Mouse (Mus musculus): ENCODE results near the gene Pcgf2. TPM values are rescaled to one million over a fixed set of nuclear protein-coding genes. Genes with fewer than 3 reads are reported as not detected.

The Pcgf2 gene
- total and polyA plus RNA-seq, 3 experiments = 0.99 to 19.5 (median 5.6) TPM

- Histone ChIP-seq H3K27ac (ENCODE audit: insufficient read depth, low read depth) (peak overlapping the region; percentile 51; the same call in 1 of the 2 replicates), H3K9me3 (replicated peaks; ENCODE audit: low read length) (peaks cover 5% of the 10 kb centered on the region), H3K4me3 (replicated peaks in 1 of 3; ENCODE audit: low read depth in 2 of 3, low read length in 2 of 3, poor library complexity in 1 of 3) (peak overlapping the region; percentile 82 to 96 (median 82)), H3K4me2 (ENCODE audit: insufficient read depth, low read depth, poor library complexity, severe bottlenecking) (peak overlapping the region; percentile 85), H3K9ac (ENCODE audit: insufficient read depth, low read depth) (peak overlapping the region; percentile 89), H3K4me1 (ENCODE audit: control insufficient read depth in 1 of 2, insufficient read depth in 2 of 2) (peaks cover 9 to 27% of the 10 kb centered on the region in 2 experiments), H3K36me3 (replicated peaks in 1 of 2; ENCODE audit: control insufficient read depth in 1 of 2, insufficient read depth in 1 of 2, low read length in 1 of 2) (peaks cover 39 to 46% of the 10 kb centered on the region in 2 experiments), H3K79me2 (replicated peaks; ENCODE audit: control insufficient read depth, extremely low read depth, insufficient read depth, poor library complexity, severe bottlenecking) (peaks cover 44% of the 10 kb centered on the region), H3K27me3 (replicated peaks) (no peaks in the 10 kb centered on the region)
- DNase-seq (ENCODE audit: extremely low read depth) = no peak
- dilution Hi-C loops (cut with MboI; ENCODE audit: extremely low pct_ligation_motif_present, extremely low pct_unique_long_range_greater_than_20kb, low sequenced_read_pairs) = no loop called here
- TF ChIP-seq NRF1 (IDR thresholded peaks at IDR 0.05; ENCODE audit: low read depth, low read length) = no peak
- TF ChIP-seq MAX (IDR thresholded peaks at IDR 0.05; ENCODE audit: low read length) = no peak
- TF ChIP-seq USF2 (conservative IDR thresholded peaks at IDR 0.05; ENCODE audit: low read depth, low read length) = no peak
- TF ChIP-seq RCOR1 (conservative IDR thresholded peaks at IDR 0.05; ENCODE audit: low read depth, low read length) = no peak
- no peak for TF ChIP-seq ZMIZ1 (IDR thresholded peaks at IDR 0.05; ENCODE audit: low read depth, low read length)
- TF ChIP-seq RAD21 (IDR thresholded peaks at IDR 0.05; ENCODE audit: low read depth, low read length) = no peak
- peak; percentile 16; the same call in 1 of the 2 replicates for TF ChIP-seq MXI1 (IDR thresholded peaks at IDR 0.05; ENCODE audit: low read depth, low read length)
- peak; percentile 12; the same call in 1 of the 2 replicates for TF ChIP-seq SIN3A (IDR thresholded peaks at IDR 0.05; ENCODE audit: low read length)
- TF ChIP-seq USF1 (IDR thresholded peaks at IDR 0.05; ENCODE audit: low read depth, low read length) = no peak
- TF ChIP-seq MYC (IDR thresholded peaks at IDR 0.05; ENCODE audit: low read depth, low read length) = no peak
- TF ChIP-seq ZNF384 (IDR thresholded peaks at IDR 0.05; ENCODE audit: low read depth, low read length) = no peak
- no peak for TF ChIP-seq EP300 (IDR thresholded peaks at IDR 0.05; ENCODE audit: low read length)
- no peak for TF ChIP-seq ZKSCAN1 (IDR thresholded peaks at IDR 0.05; ENCODE audit: borderline replicate concordance, low read depth, low read length)
- TF ChIP-seq POLR2A (IDR thresholded peaks at IDR 0.05; ENCODE audit: low read depth, low read length) = no peak
- TF ChIP-seq CHD1 (IDR thresholded peaks at IDR 0.05; ENCODE audit: low read depth, low read length) = no peak
- no peak for TF ChIP-seq POLR2AphosphoS2 (IDR thresholded peaks at IDR 0.05; ENCODE audit: low read depth, low read length)
- TF ChIP-seq ZC3H11A (IDR thresholded peaks at IDR 0.05; ENCODE audit: low read depth, low read length) = no peak
- TF ChIP-seq HCFC1 (IDR thresholded peaks at IDR 0.05; ENCODE audit: low read depth, low read length) = no peak
- TF ChIP-seq TCF12 (IDR thresholded peaks at IDR 0.05; ENCODE audit: low read depth, low read length) = no peak
- no peak for TF ChIP-seq MAFK (IDR thresholded peaks at IDR 0.05; ENCODE audit: insufficient replicate concordance, low read length)
- TF ChIP-seq JUN (IDR thresholded peaks at IDR 0.05; ENCODE audit: insufficient read depth, low read depth, low read length) = no peak
- peak; percentile 49; the same call in 1 of the 2 replicates for TF ChIP-seq BHLHE40 (IDR thresholded peaks at IDR 0.05; ENCODE audit: low read depth, low read length)
- TF ChIP-seq MAZ (IDR thresholded peaks at IDR 0.05; ENCODE audit: low read depth, low read length) = no peak
- no peak for TF ChIP-seq SMC3 (IDR thresholded peaks at IDR 0.05; ENCODE audit: low read depth, low read length)
- in situ Hi-C loops (cut with MboI; ENCODE audit: low pct_ligation_motif_present, low pct_unique_long_range_greater_than_20kb, low sequenced_read_pairs) = no loop called here
These were observed 36.0 kb downstream of the Pcgf2 start for GRCm38 (mm10) chr11:97664339-97664665.

All from CH12.LX (cell line).